Mouse (Mus musculus) heart, embryonic 15.5 days (tissue): ENCODE results near the gene Stk4. TPM values are rescaled to one million over a fixed set of nuclear protein-coding genes. Genes with fewer than 3 reads are reported as not detected.

ENCODE experiments used
- ATAC-seq: fragments of 200-750 bp; cut with Nextera tagmentation; replicated peaks from 2 replicates; pipeline ENCODE4 v1.8.0; 2017; ENCODE audit warnings: low read depth, moderate TSS enrichment; ENCODE audit not compliant: insufficient number of reproducible peaks, insufficient read depth, low FRiP score
- H3K27ac ChIP-seq: fragments of 300-500 bp; sonication (generic); 2 replicates; pipeline ENCODE4 v1.5.1; 2015; ENCODE audit warnings: mild to moderate bottlenecking, inconsistent platforms
- H3K27me3 ChIP-seq: fragments of 300-500 bp; sonication (generic); 2 replicates; pipeline ENCODE4 v1.6.1; 2015; ENCODE audit warnings: inconsistent platforms
- H3K36me3 ChIP-seq: fragments of 300-500 bp; sonication (generic); 2 replicates; pipeline ENCODE4 v1.6.1; 2015; ENCODE audit warnings: mild to moderate bottlenecking, inconsistent platforms
- H3K4me1 ChIP-seq: fragments of 300-500 bp; sonication (generic); replicated peaks from 2 replicates; pipeline ENCODE4 v1.6.1; 2015; ENCODE audit warnings: inconsistent platforms
- H3K4me2 ChIP-seq: fragments of 300-500 bp; sonication (generic); 2 replicates; pipeline ENCODE4 v1.6.1; 2015; ENCODE audit warnings: inconsistent platforms, mild to moderate bottlenecking, moderate library complexity
- H3K4me3 ChIP-seq: fragments of 300-500 bp; sonication (generic); 2 replicates; pipeline ENCODE4 v1.5.1; 2015; ENCODE audit warnings: mild to moderate bottlenecking, inconsistent platforms
- H3K9ac ChIP-seq: fragments of 300-500 bp; sonication (generic); 2 replicates; pipeline ENCODE4 v1.6.1; 2015; ENCODE audit warnings: mild to moderate bottlenecking, inconsistent platforms
- H3K9me3 ChIP-seq: fragments of 300-500 bp; sonication (generic); replicated peaks from 2 replicates; pipeline ENCODE4 v1.6.1; 2016; ENCODE audit warnings: inconsistent platforms
- WGBS: fragments of 180-500 bp; shearing (Covaris S2); methylation state at CpG from one replicate; pipeline ENCODE4 v1.1.7; 2015; ENCODE audit warnings: mixed read lengths; 5-methylcytosine and 5-hydroxymethylcytosine counted together
- polyA plus RNA-seq: library from polyadenylated mRNA; unstranded; fragments of >200 nt; fragmentation: Nextera tagmentation; extraction: Ambion mirVana; gene quantifications from 2 replicates; pipeline ENCODE4 v1.2.1, GENCODE M21; 2015

The Stk4 gene
- polyA plus RNA-seq, 1 experiment from 2014 or later = 11.8 TPM

DNA sequence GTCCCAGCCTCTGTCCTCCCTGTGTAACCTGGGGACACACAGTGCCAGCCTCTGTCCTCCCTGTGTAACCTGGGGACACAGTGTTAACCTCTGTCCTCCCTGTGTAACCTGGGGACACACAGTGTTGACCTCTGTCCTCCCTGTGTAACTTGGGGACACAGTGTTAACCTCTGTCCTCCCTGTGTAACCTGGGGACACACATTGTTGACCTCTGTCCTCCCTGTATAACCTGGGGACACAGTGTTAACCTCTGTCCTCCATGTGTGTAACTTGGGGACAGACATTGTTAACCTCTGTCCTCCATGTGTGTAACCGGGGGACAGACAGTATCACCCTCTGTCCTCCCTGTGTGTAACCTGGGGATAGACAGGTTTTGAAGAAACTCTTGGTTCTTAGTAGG is 61.5 kb downstream of the Stk4 start:
- WGBS = 82% methylated on average over 1 of the region's 1 CpGs
- Histone ChIP-seq H3K36me3 (no peaks in the 10 kb centered on the region), H3K9ac (no peak overlapping the region), H3K4me2 (no peak overlapping the region), H3K27me3 (no peaks in the 10 kb centered on the region), H3K27ac (no peak overlapping the region), H3K4me3 (no peak overlapping the region), H3K4me1 (peaks cover 13% of the 10 kb centered on the region), H3K9me3 (no peaks in the 10 kb centered on the region)
- ATAC-seq = no peak

- H3K36me3 ChIP-seq = no peaks in the 10 kb centered on the region
- no peak overlapping the region for H3K4me2 ChIP-seq
- no peaks in the 10 kb centered on the region for H3K9me3 ChIP-seq
- no peak overlapping the region for H3K4me3 ChIP-seq
- no peak overlapping the region for H3K9ac ChIP-seq
- 56% methylated on average over 6 of the region's 6 CpGs for WGBS
- ATAC-seq = no peak
- no peak overlapping the region for H3K27ac ChIP-seq
- H3K27me3 ChIP-seq = no peaks in the 10 kb centered on the region
- peaks cover 28% of the 10 kb centered on the region for H3K4me1 ChIP-seq
Observed at GRCm38 (mm10) chr2:164134563-164134962, 64.4 kb downstream of the Stk4 start.

GRCm38 (mm10) chr2:164135367-164135766 is 65.2 kb downstream of the Stk4 start:
- 0 out of 2 replicates have a peak overlapping the region, but pooled peaks have one; percentile 0 for H3K27ac ChIP-seq
- no peaks in the 10 kb centered on the region for H3K36me3 ChIP-seq
- 68% methylated on average over 1 of the region's 1 CpGs for whole genome bisulfite sequencing
- H3K9me3 ChIP-seq = no peaks in the 10 kb centered on the region
- H3K4me1 ChIP-seq = peaks cover 32% of the 10 kb centered on the region
- H3K4me3 ChIP-seq = no peak overlapping the region
- no peak overlapping the region for H3K9ac ChIP-seq
- no peak overlapping the region for H3K4me2 ChIP-seq
- no peaks in the 10 kb centered on the region for H3K27me3 ChIP-seq
- no peak for ATAC-seq

DNA sequence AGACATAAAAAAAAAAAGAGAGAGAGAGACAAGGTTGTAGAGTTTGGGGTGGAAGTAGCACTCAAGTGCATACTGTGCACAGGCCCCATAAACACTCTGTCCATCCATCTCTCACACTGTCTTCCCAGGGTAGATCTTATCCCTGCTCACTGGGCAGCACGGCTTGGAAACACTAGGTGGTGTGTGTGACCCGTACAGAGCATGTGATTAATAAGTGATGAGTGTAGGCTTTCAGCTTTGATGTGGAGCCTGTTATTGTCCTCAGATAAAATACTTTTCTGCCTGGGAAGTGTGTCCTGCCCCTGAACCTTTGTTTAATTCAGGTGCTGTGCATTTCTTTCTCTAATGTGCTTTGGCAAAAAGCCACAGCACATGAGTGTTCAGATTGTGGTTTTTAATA is 66.3 kb downstream of the Stk4 start:
- H3K27me3 ChIP-seq = no peaks in the 10 kb centered on the region
- H3K9me3 ChIP-seq = no peaks in the 10 kb centered on the region
- no peak overlapping the region for H3K9ac ChIP-seq
- no peak overlapping the region for H3K4me3 ChIP-seq
- ATAC-seq = no peak
- WGBS = 20% methylated on average over 2 of the region's 2 CpGs
- H3K36me3 ChIP-seq = no peaks in the 10 kb centered on the region
- H3K4me1 ChIP-seq = peaks cover 35% of the 10 kb centered on the region
- H3K4me2 ChIP-seq = no peak overlapping the region
- 0 out of 2 replicates have a peak overlapping the region, but pooled peaks have one; percentile 0 for H3K27ac ChIP-seq

GRCm38 (mm10) chr2:164137754-164138153 is 67.6 kb downstream of the Stk4 start:
- Histone ChIP-seq H3K4me1 (peaks cover 47% of the 10 kb centered on the region), H3K27ac (peak overlapping the region; percentile 13; the same call in 1 of the 2 replicates), H3K9ac (peak overlapping the region; percentile 15; the same call in 1 of the 2 replicates), H3K9me3 (no peaks in the 10 kb centered on the region), H3K36me3 (no peaks in the 10 kb centered on the region), H3K27me3 (no peaks in the 10 kb centered on the region), H3K4me2 (no peak overlapping the region), H3K4me3 (no peak overlapping the region)
- ATAC-seq = no peak
- 41% methylated on average over 6 of the region's 6 CpGs for WGBS

GRCm38 (mm10) chr2:164142021-164142420 is 71.9 kb downstream of the Stk4 start:
- Histone ChIP-seq H3K9me3 (no peaks in the 10 kb centered on the region), H3K4me2 (peak overlapping the region; percentile 34)

DNA sequence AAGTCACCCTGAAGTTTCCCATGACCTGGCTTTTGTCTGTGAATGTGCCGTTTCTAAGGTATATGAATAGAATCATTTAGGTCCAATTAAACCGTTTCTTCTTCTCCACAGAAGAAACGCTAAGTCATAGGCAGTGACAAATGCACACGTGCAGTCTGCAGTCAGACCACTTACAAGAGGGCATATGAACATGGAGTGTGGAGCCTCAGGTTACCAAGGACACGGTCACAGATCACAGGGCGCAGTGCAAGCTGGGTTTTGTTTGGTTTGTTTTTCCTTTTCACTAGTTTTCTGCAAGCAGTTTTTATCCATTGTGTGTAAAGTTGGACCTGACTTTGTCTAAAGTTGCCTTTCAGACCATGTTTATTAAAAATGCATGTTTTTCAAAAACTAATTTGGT is 73.9 kb downstream of the Stk4 start:
- WGBS = 74% methylated on average over 6 of the region's 6 CpGs
- Histone ChIP-seq H3K9me3 (no peaks in the 10 kb centered on the region), H3K27ac (no peak overlapping the region), H3K9ac (no peak overlapping the region), H3K27me3 (no peaks in the 10 kb centered on the region), H3K36me3 (no peaks in the 10 kb centered on the region), H3K4me1 (peaks cover 25% of the 10 kb centered on the region), H3K4me2 (no peak overlapping the region), H3K4me3 (no peak overlapping the region)
- no peak for ATAC-seq

More at GRCm38 (mm10) chr2:164142021-164142420, 71.9 kb downstream of the Stk4 start:
- 18% methylated on average over 10 of the region's 10 CpGs for WGBS
- Histone ChIP-seq H3K36me3 (no peaks in the 10 kb centered on the region), H3K4me1 (peaks cover 35% of the 10 kb centered on the region), H3K27ac (peak overlapping the region; percentile 69), H3K4me3 (0 out of 2 replicates have a peak overlapping the region, but pooled peaks have one; percentile 1), H3K9ac (no peak overlapping the region), H3K27me3 (no peaks in the 10 kb centered on the region)
- 0 out of 2 replicates have a peak, but pooled peaks have one; percentile 31 for ATAC-seq

DNA sequence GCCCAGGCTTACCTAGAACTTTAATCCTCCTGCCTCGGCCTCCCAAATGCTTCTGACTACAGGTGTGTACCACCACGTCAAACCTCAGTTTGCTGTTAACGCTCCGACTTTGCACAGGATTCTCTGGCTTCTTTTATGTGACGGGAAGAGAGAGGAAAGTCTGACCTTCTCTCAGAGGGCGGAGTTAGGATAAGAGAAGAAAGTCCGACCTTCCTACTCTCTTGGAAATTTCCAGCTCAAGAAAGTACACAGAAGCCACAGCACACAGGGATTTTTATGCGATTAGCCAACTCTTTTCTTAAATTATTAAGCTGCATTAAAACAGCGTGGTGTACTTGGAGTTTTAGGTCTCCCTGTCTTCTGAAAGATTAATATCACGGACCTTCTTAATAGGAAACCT is 74.4 kb downstream of the Stk4 start:
- Histone ChIP-seq H3K36me3 (no peaks in the 10 kb centered on the region), H3K4me2 (no peak overlapping the region), H3K9me3 (no peaks in the 10 kb centered on the region), H3K4me1 (peaks cover 25% of the 10 kb centered on the region), H3K27me3 (no peaks in the 10 kb centered on the region), H3K4me3 (no peak overlapping the region), H3K27ac (no peak overlapping the region), H3K9ac (no peak overlapping the region)
- ATAC-seq = no peak
- WGBS = 75% methylated on average over 10 of the region's 10 CpGs

- Histone ChIP-seq H3K36me3 (0 out of 2 replicates have a peak, but pooled peaks cover 1% of the 10 kb centered on the region), H3K4me2 (no peak overlapping the region), H3K4me3 (no peak overlapping the region), H3K4me1 (peaks cover 25% of the 10 kb centered on the region), H3K27me3 (no peaks in the 10 kb centered on the region), H3K9ac (no peak overlapping the region), H3K9me3 (no peaks in the 10 kb centered on the region), H3K27ac (no peak overlapping the region)
- WGBS = 89% methylated on average over 12 of the region's 12 CpGs
- ATAC-seq = no peak
Observed at GRCm38 (mm10) chr2:164146556-164146955, 76.4 kb downstream of the Stk4 start.

- H3K36me3 ChIP-seq = peaks cover 26% of the 10 kb centered on the region
- H3K4me3 ChIP-seq = no peak overlapping the region
- no peak overlapping the region for H3K27ac ChIP-seq
- no peaks in the 10 kb centered on the region for H3K9me3 ChIP-seq
- WGBS = 43% methylated on average over 14 of the region's 14 CpGs
- no peak for ATAC-seq
- no peaks in the 10 kb centered on the region for H3K27me3 ChIP-seq
- no peak overlapping the region for H3K9ac ChIP-seq
- H3K4me2 ChIP-seq = no peak overlapping the region
- H3K4me1 ChIP-seq = peaks cover 9% of the 10 kb centered on the region
Observed at GRCm38 (mm10) chr2:164150086-164150760, 80.1 kb downstream of the Stk4 start.

DNA sequence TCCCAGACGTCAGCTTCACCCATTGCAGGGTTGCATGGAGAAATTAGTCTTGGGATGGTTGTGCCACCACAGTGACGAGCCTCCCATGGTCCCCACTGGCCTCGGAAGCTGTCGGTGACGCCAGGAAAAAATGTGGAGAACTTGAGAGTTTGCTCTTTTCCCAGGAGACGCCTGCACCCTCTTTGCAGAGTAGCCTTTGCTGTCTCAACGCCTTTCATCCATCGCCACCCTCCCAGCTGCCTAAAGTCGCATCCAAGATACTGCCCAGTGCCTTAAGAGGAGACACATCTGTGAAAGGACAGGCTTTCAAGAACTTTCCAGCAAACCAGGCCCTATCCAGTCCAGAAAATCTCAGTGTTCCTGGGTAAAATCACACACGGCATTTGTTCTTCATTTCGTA is 82.2 kb downstream of the Stk4 start:
- H3K27ac ChIP-seq = no peak overlapping the region
- peaks cover 26% of the 10 kb centered on the region for H3K36me3 ChIP-seq
- H3K4me1 ChIP-seq = peaks cover 9% of the 10 kb centered on the region
- WGBS = 88% methylated on average over 11 of the region's 11 CpGs
- no peaks in the 10 kb centered on the region for H3K9me3 ChIP-seq
- no peak overlapping the region for H3K9ac ChIP-seq
- H3K27me3 ChIP-seq = no peaks in the 10 kb centered on the region
- H3K4me3 ChIP-seq = no peak overlapping the region
- no peak overlapping the region for H3K4me2 ChIP-seq
- ATAC-seq = no peak

GRCm38 (mm10) chr2:164154007-164154406 is 83.9 kb downstream of the Stk4 start:
- Histone ChIP-seq H3K27me3 (no peaks in the 10 kb centered on the region), H3K9me3 (no peaks in the 10 kb centered on the region), H3K4me3 (no peak overlapping the region), H3K36me3 (peaks cover 26% of the 10 kb centered on the region), H3K27ac (no peak overlapping the region), H3K4me1 (peaks cover 9% of the 10 kb centered on the region), H3K4me2 (no peak overlapping the region), H3K9ac (no peak overlapping the region)
- 90% methylated on average over 10 of the region's 10 CpGs for WGBS
- ATAC-seq = no peak
